Mouse (Mus musculus): ENCODE measurements around the gene Clcn2. TPM values are rescaled to one million over a fixed set of nuclear protein-coding genes. Genes with fewer than 3 reads are reported as not detected.

Gene Clcn2
- polyA plus RNA-seq, 1 experiment = 8.5 TPM

- DNase-seq (ENCODE audit: low read depth in 1 of 2, low spot score in 2 of 2) = peak in 1 of 2 experiments; percentile 45
- WGBS = 29% methylated on average over 8 of the region's 8 CpGs
- TF ChIP-seq CTCF (IDR thresholded peaks at IDR 0.05; ENCODE audit: extremely low read depth, insufficient read depth, insufficient read length, insufficient replicate concordance) (peak; percentile 53; the same call in 1 of the 2 replicates), POLR2A (IDR thresholded peaks at IDR 0.05; ENCODE audit: low read depth, low read length) (no peak)
- 0 out of 2 replicates have a peak, but pooled peaks cover 4% of the 10 kb centered on the region for H3K4me1 ChIP-seq (ENCODE audit: control insufficient read depth, insufficient read depth, insufficient read length)
- no peaks in the 10 kb centered on the region for H3K27me3 ChIP-seq (ENCODE audit: control insufficient read depth, insufficient read depth, low read length)
- no peak overlapping the region for H3K4me3 ChIP-seq (ENCODE audit: extremely low read depth, insufficient read depth, insufficient read length)
- no peaks in the 10 kb centered on the region for H3K36me3 ChIP-seq (ENCODE audit: control insufficient read depth, insufficient read depth, low read length)
- H3K27ac ChIP-seq (ENCODE audit: insufficient read depth, low read length) = no peak overlapping the region
These were observed 15.0 kb downstream of the Clcn2 start for GRCm38 (mm10) chr16:20702522-20702893.

GRCm38 (mm10) chr16:20701729-20702521 is 15.6 kb downstream of the Clcn2 start:
- H3K4me3 ChIP-seq (ENCODE audit: extremely low read depth, insufficient read depth, insufficient read length) = no peak overlapping the region
- no peak for DNase-seq (ENCODE audit: low read depth in 1 of 2, low spot score in 2 of 2)
- 45% methylated on average over 11 of the region's 12 CpGs for WGBS
- no peak for TF ChIP-seq CTCF (IDR thresholded peaks at IDR 0.05; ENCODE audit: extremely low read depth, insufficient read depth, insufficient read length, insufficient replicate concordance)
- H3K36me3 ChIP-seq (ENCODE audit: control insufficient read depth, insufficient read depth, low read length) = no peaks in the 10 kb centered on the region
- H3K4me1 ChIP-seq (ENCODE audit: control insufficient read depth, insufficient read depth, insufficient read length) = 0 out of 2 replicates have a peak, but pooled peaks cover 4% of the 10 kb centered on the region
- H3K27me3 ChIP-seq (ENCODE audit: control insufficient read depth, insufficient read depth, low read length) = no peaks in the 10 kb centered on the region
- no peak overlapping the region for H3K27ac ChIP-seq (ENCODE audit: insufficient read depth, low read length)

- Histone ChIP-seq H3K27me3 (ENCODE audit: control insufficient read depth, insufficient read depth, low read length) (no peaks in the 10 kb centered on the region), H3K36me3 (ENCODE audit: control insufficient read depth, insufficient read depth, low read length) (no peaks in the 10 kb centered on the region), H3K4me1 (ENCODE audit: control insufficient read depth, insufficient read depth, insufficient read length) (0 out of 2 replicates have a peak, but pooled peaks cover 4% of the 10 kb centered on the region), H3K4me3 (ENCODE audit: extremely low read depth, insufficient read depth, insufficient read length) (no peak overlapping the region), H3K27ac (ENCODE audit: insufficient read depth, low read length) (no peak overlapping the region)
- TF ChIP-seq POLR2A (IDR thresholded peaks at IDR 0.05; ENCODE audit: low read depth, low read length) (no peak), CTCF (IDR thresholded peaks at IDR 0.05; ENCODE audit: extremely low read depth, insufficient read depth, insufficient read length, insufficient replicate concordance) (no peak)
- 84% methylated on average over 7 of the region's 7 CpGs for WGBS
- no peak for DNase-seq (ENCODE audit: low read depth in 1 of 2, low spot score in 2 of 2)
These were observed 16.2 kb downstream of the Clcn2 start for GRCm38 (mm10) chr16:20701316-20701715.

DNA sequence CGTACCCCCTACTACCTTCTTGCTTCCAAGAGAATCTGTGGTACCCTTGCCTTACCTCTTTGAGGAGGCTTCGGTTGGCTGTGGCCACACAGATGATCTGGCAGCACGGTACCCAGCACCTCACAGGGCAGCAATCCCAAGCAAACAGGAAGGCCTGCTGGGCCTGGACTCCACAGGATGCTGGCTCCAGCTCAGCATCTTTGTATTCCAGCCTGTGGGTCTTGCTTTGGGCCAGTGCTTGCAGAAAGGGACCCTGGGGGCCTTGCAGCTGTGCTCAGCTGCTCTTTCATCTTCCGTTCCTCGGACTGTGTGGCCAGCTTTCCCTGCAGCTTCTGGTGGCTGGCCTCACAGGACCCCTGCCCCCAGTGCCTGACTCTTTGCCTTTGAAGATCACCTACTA is 17.5 kb downstream of the Clcn2 start:
- peaks cover 3% of the 10 kb centered on the region for H3K27me3 ChIP-seq (ENCODE audit: control insufficient read depth, insufficient read depth, low read length)
- no peak for DNase-seq (ENCODE audit: low read depth in 1 of 2, low spot score in 2 of 2)
- H3K4me1 ChIP-seq (ENCODE audit: control insufficient read depth, insufficient read depth, insufficient read length) = 0 out of 2 replicates have a peak, but pooled peaks cover 6% of the 10 kb centered on the region
- no peaks in the 10 kb centered on the region for H3K36me3 ChIP-seq (ENCODE audit: control insufficient read depth, insufficient read depth, low read length)
- no peak overlapping the region for H3K27ac ChIP-seq (ENCODE audit: insufficient read depth, low read length)
- TF ChIP-seq CTCF (IDR thresholded peaks at IDR 0.05; ENCODE audit: extremely low read depth, insufficient read depth, insufficient read length, insufficient replicate concordance) (no peak), POLR2A (IDR thresholded peaks at IDR 0.05; ENCODE audit: low read depth, low read length) (no peak)
- H3K4me3 ChIP-seq (ENCODE audit: extremely low read depth, insufficient read depth, insufficient read length) = no peak overlapping the region
- WGBS = 79% methylated on average over 5 of the region's 5 CpGs

- Histone ChIP-seq H3K4me1 (ENCODE audit: control insufficient read depth, insufficient read depth, insufficient read length) (0 out of 2 replicates have a peak, but pooled peaks cover 6% of the 10 kb centered on the region), H3K27ac (ENCODE audit: insufficient read depth, low read length) (no peak overlapping the region), H3K4me3 (ENCODE audit: extremely low read depth, insufficient read depth, insufficient read length) (no peak overlapping the region), H3K27me3 (ENCODE audit: control insufficient read depth, insufficient read depth, low read length) (peaks cover 7% of the 10 kb centered on the region), H3K36me3 (ENCODE audit: control insufficient read depth, insufficient read depth, low read length) (no peaks in the 10 kb centered on the region)
- WGBS = 83% methylated on average over 5 of the region's 5 CpGs
- DNase-seq (ENCODE audit: low read depth in 1 of 2, low spot score in 2 of 2) = no peak
- no peak for TF ChIP-seq POLR2A (IDR thresholded peaks at IDR 0.05; ENCODE audit: low read depth, low read length)
- no peak for TF ChIP-seq CTCF (IDR thresholded peaks at IDR 0.05; ENCODE audit: extremely low read depth, insufficient read depth, insufficient read length, insufficient replicate concordance)
These were observed 18.3 kb downstream of the Clcn2 start for GRCm38 (mm10) chr16:20699266-20699665.

GRCm38 (mm10) chr16:20695622-20696323 is 21.8 kb downstream of the Clcn2 start:
- TF ChIP-seq POLR2A (IDR thresholded peaks at IDR 0.05; ENCODE audit: low read depth, low read length) (no peak), CTCF (IDR thresholded peaks at IDR 0.05; ENCODE audit: extremely low read depth, insufficient read depth, insufficient read length, insufficient replicate concordance) (no peak)
- Histone ChIP-seq H3K36me3 (ENCODE audit: control insufficient read depth, insufficient read depth, low read length) (peaks cover 1% of the 10 kb centered on the region; the same call in 1 of the 2 replicates), H3K27ac (ENCODE audit: insufficient read depth, low read length) (no peak overlapping the region), H3K27me3 (ENCODE audit: control insufficient read depth, insufficient read depth, low read length) (peaks cover 10% of the 10 kb centered on the region), H3K4me1 (ENCODE audit: control insufficient read depth, insufficient read depth, insufficient read length) (0 out of 2 replicates have a peak, but pooled peaks cover 2% of the 10 kb centered on the region), H3K4me3 (ENCODE audit: extremely low read depth, insufficient read depth, insufficient read length) (peak overlapping the region; percentile 23; the same call in 1 of the 2 replicates)
- no peak for DNase-seq (ENCODE audit: low read depth in 1 of 2, low spot score in 2 of 2)
- 4% methylated on average over 46 of the region's 46 CpGs for WGBS

All from spleen, adult 2 months (tissue).